Mouse (Mus musculus): ENCODE measurements around the gene Tdrd1.

- TF ChIP-seq CTCF (conservative IDR thresholded peaks at IDR 0.05; ENCODE audit: insufficient read depth, insufficient read length, low read depth, low read length), result no peak
- TF ChIP-seq POLR2A (IDR thresholded peaks at IDR 0.05; ENCODE audit: low read depth, low read length), result no peak
Measured at GRCm38 (mm10) chr19:56904095-56904494, 78.1 kb downstream of the Tdrd1 start.
